Mouse (Mus musculus): Measurements from ENCODE around the gene Gm7030. TPM values are rescaled to one million over a fixed set of nuclear protein-coding genes. Genes with fewer than 3 reads are reported as not detected.
"Not testable (repeated sequence)": the region's sequence is repeated elsewhere in the genome, so short reads cannot be mapped to it uniquely, and the experiment has no call there.

Gm7030 gene
- polyA plus RNA-seq, 1 experiment = not detected

GRCm38 (mm10) chr17:36116545-36116944 lies 12.7 kb downstream of the Gm7030 start:
- not testable (repeated sequence) for H3K36me3 ChIP-seq (ENCODE audit: control insufficient read depth, insufficient read depth); H3K79me3 ChIP-seq (ENCODE audit: low read depth); H3K27me3 ChIP-seq (ENCODE audit: control insufficient read depth, insufficient read depth, insufficient read length); H3ac ChIP-seq (ENCODE audit: control insufficient read depth, insufficient read length, low read depth); H3K4me3 ChIP-seq (ENCODE audit: insufficient read depth, poor library complexity, severe bottlenecking); H3K79me2 ChIP-seq (ENCODE audit: control insufficient read depth, insufficient read depth)

DNA sequence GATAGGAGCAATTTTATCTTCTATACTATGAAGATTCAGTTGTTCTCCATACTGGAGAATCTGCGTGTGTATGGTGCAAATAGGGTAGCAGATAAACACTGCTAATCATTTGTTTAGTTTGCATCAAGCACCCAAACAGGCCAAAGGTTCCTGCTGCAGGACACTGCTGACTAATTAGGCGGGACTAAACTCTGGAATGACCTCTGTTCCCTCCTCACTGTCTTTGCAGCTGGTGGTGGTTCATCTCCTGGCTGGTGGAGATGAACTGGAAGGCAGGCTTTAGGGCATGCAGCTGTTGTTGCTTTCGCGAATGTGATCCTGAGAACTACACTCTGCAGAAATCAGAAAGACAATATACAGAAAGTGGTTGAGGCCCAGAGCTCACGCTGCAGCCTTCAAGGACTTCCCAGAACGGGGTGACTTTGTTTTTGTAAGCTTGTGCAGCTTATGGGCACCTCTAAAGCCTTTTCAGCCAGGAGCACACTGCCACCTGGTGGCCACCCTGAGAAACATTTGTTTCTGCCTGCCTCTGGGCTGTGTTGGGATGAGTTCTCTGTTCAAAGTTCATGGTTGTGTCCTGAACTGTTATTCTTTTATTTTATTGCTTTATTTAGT lies 15.1 kb downstream of the Gm7030 start:
- H3K79me3 ChIP-seq (ENCODE audit: low read depth); H3ac ChIP-seq (ENCODE audit: control insufficient read depth, insufficient read length, low read depth); H3K4me3 ChIP-seq (ENCODE audit: insufficient read depth, poor library complexity, severe bottlenecking); H3K79me2 ChIP-seq (ENCODE audit: control insufficient read depth, insufficient read depth); H3K36me3 ChIP-seq (ENCODE audit: control insufficient read depth, insufficient read depth): not testable (repeated sequence)
- H3K27me3 ChIP-seq (ENCODE audit: control insufficient read depth, insufficient read depth, insufficient read length) = peaks cover 16% of the 10 kb centered on the region

- H3ac ChIP-seq (ENCODE audit: control insufficient read depth, insufficient read length, low read depth); H3K4me3 ChIP-seq (ENCODE audit: insufficient read depth, poor library complexity, severe bottlenecking); H3K36me3 ChIP-seq (ENCODE audit: control insufficient read depth, insufficient read depth); H3K79me2 ChIP-seq (ENCODE audit: control insufficient read depth, insufficient read depth); H3K79me3 ChIP-seq (ENCODE audit: low read depth): not testable (repeated sequence)
- peaks cover 17% of the 10 kb centered on the region for H3K27me3 ChIP-seq (ENCODE audit: control insufficient read depth, insufficient read depth, insufficient read length)
Measured at GRCm38 (mm10) chr17:36111510-36111868, 17.7 kb downstream of the Gm7030 start.

DNA sequence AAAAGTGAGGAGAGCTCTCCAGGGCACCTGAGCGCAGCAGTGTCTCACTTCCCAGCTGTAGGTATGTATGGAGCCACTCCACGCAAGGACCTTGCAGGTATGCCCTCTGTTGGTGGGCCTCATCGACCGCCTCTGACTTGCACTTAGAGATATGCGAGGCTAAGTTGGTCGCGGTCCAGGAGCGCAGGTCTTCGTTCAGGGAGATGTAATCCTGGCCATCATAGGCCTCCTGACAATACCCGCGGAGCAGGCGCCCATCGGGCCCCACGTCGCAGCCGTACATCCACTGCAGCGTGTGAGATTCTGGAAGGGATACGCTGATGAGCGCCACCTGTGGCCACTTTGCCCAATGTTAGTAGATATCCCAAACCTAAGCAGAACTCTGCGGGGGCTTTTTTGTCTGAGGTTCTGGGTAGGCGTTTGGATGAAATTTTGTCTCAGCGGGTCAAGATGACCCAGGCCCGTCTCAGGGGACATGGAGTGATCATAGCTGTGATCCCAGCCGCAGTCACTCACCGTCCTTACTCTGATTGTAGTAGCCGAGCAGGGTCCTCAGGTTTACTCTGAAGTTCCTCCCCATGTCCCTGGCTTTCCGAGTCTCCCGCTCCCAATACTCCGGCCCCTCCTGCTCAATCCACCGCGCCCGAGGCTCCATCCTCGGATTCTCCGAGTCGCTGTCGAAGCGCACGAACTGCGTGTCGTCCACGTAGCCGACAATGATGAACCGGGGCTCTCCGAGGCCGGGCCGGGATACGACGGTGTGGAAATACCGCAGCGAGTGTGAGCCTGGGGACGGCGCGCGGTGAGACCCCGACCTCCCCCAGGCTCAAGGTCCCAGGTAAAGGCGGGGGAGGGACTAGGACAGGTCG lies 18.4 kb downstream of the Gm7030 start:
- peaks cover 17% of the 10 kb centered on the region for H3K27me3 ChIP-seq (ENCODE audit: control insufficient read depth, insufficient read depth, insufficient read length)
- H3K4me3 ChIP-seq (ENCODE audit: insufficient read depth, poor library complexity, severe bottlenecking); H3K79me2 ChIP-seq (ENCODE audit: control insufficient read depth, insufficient read depth); H3K36me3 ChIP-seq (ENCODE audit: control insufficient read depth, insufficient read depth); H3ac ChIP-seq (ENCODE audit: control insufficient read depth, insufficient read length, low read depth); H3K79me3 ChIP-seq (ENCODE audit: low read depth): not testable (repeated sequence)

DNA sequence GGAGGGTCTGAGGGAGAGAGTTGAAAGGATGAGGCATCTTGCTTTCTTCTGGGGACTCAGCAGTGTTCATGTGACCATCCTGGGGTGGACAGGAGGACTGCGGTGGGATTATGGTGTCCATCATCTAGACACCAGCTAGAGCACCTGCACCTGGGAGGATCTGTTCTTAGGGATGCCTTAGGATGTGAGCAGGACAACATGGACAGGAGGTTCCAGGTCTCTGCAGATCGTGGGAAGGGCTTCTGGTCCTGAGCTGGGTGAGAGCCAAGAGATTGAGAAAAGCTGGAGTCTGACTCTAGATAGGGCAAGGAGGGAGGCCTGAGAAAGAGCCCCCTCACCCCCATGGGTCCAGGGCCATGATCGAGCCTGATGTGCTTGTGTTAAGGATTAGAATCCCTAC lies 19.1 kb downstream of the Gm7030 start:
- not testable (repeated sequence) for H3K4me3 ChIP-seq (ENCODE audit: insufficient read depth, poor library complexity, severe bottlenecking); H3K36me3 ChIP-seq (ENCODE audit: control insufficient read depth, insufficient read depth); H3ac ChIP-seq (ENCODE audit: control insufficient read depth, insufficient read length, low read depth); H3K79me2 ChIP-seq (ENCODE audit: control insufficient read depth, insufficient read depth); H3K79me3 ChIP-seq (ENCODE audit: low read depth)
- peaks cover 17% of the 10 kb centered on the region for H3K27me3 ChIP-seq (ENCODE audit: control insufficient read depth, insufficient read depth, insufficient read length)

- H3K79me3 ChIP-seq (ENCODE audit: low read depth); H3K36me3 ChIP-seq (ENCODE audit: control insufficient read depth, insufficient read depth); H3K27me3 ChIP-seq (ENCODE audit: control insufficient read depth, insufficient read depth, insufficient read length); H3K79me2 ChIP-seq (ENCODE audit: control insufficient read depth, insufficient read depth); H3K4me3 ChIP-seq (ENCODE audit: insufficient read depth, poor library complexity, severe bottlenecking); H3ac ChIP-seq (ENCODE audit: control insufficient read depth, insufficient read length, low read depth): not testable (repeated sequence)
Measured at GRCm38 (mm10) chr17:36102091-36102490, 27.1 kb downstream of the Gm7030 start.

GRCm38 (mm10) chr17:36099603-36100002 lies 29.6 kb downstream of the Gm7030 start:
- not testable (repeated sequence) for H3K36me3 ChIP-seq (ENCODE audit: control insufficient read depth, insufficient read depth); H3K27me3 ChIP-seq (ENCODE audit: control insufficient read depth, insufficient read depth, insufficient read length); H3K79me3 ChIP-seq (ENCODE audit: low read depth); H3K4me3 ChIP-seq (ENCODE audit: insufficient read depth, poor library complexity, severe bottlenecking); H3K79me2 ChIP-seq (ENCODE audit: control insufficient read depth, insufficient read depth); H3ac ChIP-seq (ENCODE audit: control insufficient read depth, insufficient read length, low read depth)

- TF ChIP-seq FOSL1 (IDR thresholded peaks at IDR 0.05; ENCODE audit: insufficient read depth, low read length, poor library complexity, severe bottlenecking) = no peak
- TF ChIP-seq MYOD1 (IDR thresholded peaks at IDR 0.05; ENCODE audit: control insufficient read depth, insufficient read length, low read depth) = no peak
- no peak for TF ChIP-seq CTCF (IDR thresholded peaks at IDR 0.05; ENCODE audit: control insufficient read depth, insufficient read depth, insufficient read length)
- no peak for TF ChIP-seq CEBPB (IDR thresholded peaks at IDR 0.05; ENCODE audit: low read depth)
- TF ChIP-seq MYOG (IDR thresholded peaks at IDR 0.05; ENCODE audit: control insufficient read depth, extremely low read depth, insufficient read length) = no peak
- no peak for TF ChIP-seq MAX (IDR thresholded peaks at IDR 0.05)
- no peak for TF ChIP-seq USF1 (IDR thresholded peaks at IDR 0.05; ENCODE audit: low read depth)
- Histone ChIP-seq H3K4me3 (ENCODE audit: insufficient read depth, poor library complexity, severe bottlenecking) (no peak overlapping the region), H3ac (ENCODE audit: control insufficient read depth, insufficient read length, low read depth) (no peak overlapping the region), H3K79me2 (ENCODE audit: control insufficient read depth, insufficient read depth) (no peaks in the 10 kb centered on the region), H3K79me3 (ENCODE audit: low read depth) (no peaks in the 10 kb centered on the region), H3K27me3 (ENCODE audit: control insufficient read depth, insufficient read depth, insufficient read length) (peaks cover 12% of the 10 kb centered on the region), H3K36me3 (ENCODE audit: control insufficient read depth, insufficient read depth) (no peaks in the 10 kb centered on the region)
Measured at GRCm38 (mm10) chr17:36093936-36094335, 35.3 kb downstream of the Gm7030 start.

DNA sequence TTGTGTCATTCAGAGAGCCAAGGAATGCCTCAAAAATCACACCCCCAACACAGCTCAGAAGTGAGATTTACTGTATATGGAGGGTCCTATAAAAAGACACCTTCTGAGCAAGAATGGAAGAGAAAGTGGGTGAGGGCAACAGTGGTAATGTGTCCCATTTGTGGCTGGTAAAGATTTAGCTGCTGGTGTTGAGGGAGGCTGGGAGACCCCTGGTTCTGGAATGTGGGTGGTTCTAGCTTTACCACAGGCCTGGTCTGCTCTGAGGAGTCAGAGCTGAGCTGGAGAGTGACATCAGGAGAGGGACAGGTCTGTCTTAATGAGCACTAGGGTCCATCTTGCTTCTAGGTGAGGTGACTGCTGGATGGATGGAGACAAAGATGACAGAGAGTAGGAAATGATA lies 36.7 kb downstream of the Gm7030 start:
- H3ac ChIP-seq (ENCODE audit: control insufficient read depth, insufficient read length, low read depth); H3K4me3 ChIP-seq (ENCODE audit: insufficient read depth, poor library complexity, severe bottlenecking); H3K79me3 ChIP-seq (ENCODE audit: low read depth); H3K79me2 ChIP-seq (ENCODE audit: control insufficient read depth, insufficient read depth); H3K36me3 ChIP-seq (ENCODE audit: control insufficient read depth, insufficient read depth): not testable (repeated sequence)
- H3K27me3 ChIP-seq (ENCODE audit: control insufficient read depth, insufficient read depth, insufficient read length) = peaks cover 12% of the 10 kb centered on the region

- H3K79me3 ChIP-seq (ENCODE audit: low read depth); H3ac ChIP-seq (ENCODE audit: control insufficient read depth, insufficient read length, low read depth); H3K36me3 ChIP-seq (ENCODE audit: control insufficient read depth, insufficient read depth); H3K4me3 ChIP-seq (ENCODE audit: insufficient read depth, poor library complexity, severe bottlenecking); H3K79me2 ChIP-seq (ENCODE audit: control insufficient read depth, insufficient read depth): not testable (repeated sequence)
- H3K27me3 ChIP-seq (ENCODE audit: control insufficient read depth, insufficient read depth, insufficient read length) = peaks cover 12% of the 10 kb centered on the region
Measured at GRCm38 (mm10) chr17:36091933-36092332, 37.3 kb downstream of the Gm7030 start.
